In the genomic region with DNA sequence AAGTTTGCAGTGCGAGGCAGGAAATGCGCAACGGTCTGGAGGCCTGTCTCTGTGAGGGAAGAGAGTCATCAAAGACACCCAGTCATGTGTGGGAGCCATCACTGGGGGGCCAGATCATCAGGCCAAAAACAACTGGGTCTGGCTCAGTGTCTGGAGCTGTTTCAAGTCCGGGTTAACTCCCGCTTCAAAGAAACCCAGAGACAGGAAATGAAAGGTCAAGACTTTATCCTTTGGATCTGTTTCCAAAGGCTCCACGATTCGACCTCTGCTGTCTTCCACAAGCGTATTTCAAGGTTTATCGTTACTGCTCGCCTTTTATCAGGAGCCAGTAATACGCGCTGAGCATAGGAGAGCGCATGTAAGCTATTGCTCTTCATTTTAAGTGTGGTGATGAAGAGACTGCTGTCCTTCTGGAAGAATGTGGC, we compare ENCODE assay signal across 9 mouse cellular contexts.
DNase-seq lines count a peak whose midpoint lies in the region; ATAC-seq and TF ChIP-seq lines count a peak whose summit lies in the region.
"Had no signal": no experiment of that assay in that cellular context is flagged by ENCODE, and none has a peak within 500 bp of the region (broad histone marks: within the 10 kb centered on the region; RNA-seq: fewer than 3 reads in every experiment).

No protein-coding gene starts in this region.

- H3K27ac ChIP-seq in neural tube, embryonic 15.5 days (replicated peaks), result no peak overlapping the region
- H3K27ac ChIP-seq in embryonic facial prominence, embryonic 11.5 days (replicated peaks; ENCODE audit: low read depth, low read length), result no peak overlapping the region
- H3K27ac ChIP-seq in forebrain, postnatal 0 days (ENCODE audit: low read depth, low read length), result no peak overlapping the region
- H3K27ac ChIP-seq: hindbrain, embryonic 15.5 days had no signal

- ATAC-seq in neural tube, embryonic 15.5 days (ENCODE audit: low FRiP score), result no peak
- ATAC-seq in embryonic facial prominence, embryonic 11.5 days (replicated peaks; ENCODE audit: insufficient number of reproducible peaks, low FRiP score, low TSS enrichment, low read depth), result no peak
- ATAC-seq in forebrain, postnatal 0 days, result no peak

- WGBS in neural tube, embryonic 15.5 days, result 66% methylated on average over 13 of the region's 13 CpGs
- WGBS in embryonic facial prominence, embryonic 11.5 days, result 23% methylated on average over 13 of the region's 13 CpGs
- WGBS in forebrain, postnatal 0 days, result 71% methylated on average over 13 of the region's 13 CpGs

- H3K4me1 ChIP-seq in neural tube, embryonic 15.5 days, result peaks cover 14% of the 10 kb centered on the region; the same call in 1 of the 2 replicates
- no peaks in the 10 kb centered on the region for H3K4me1 ChIP-seq in embryonic facial prominence, embryonic 11.5 days (ENCODE audit: control insufficient read depth, insufficient read depth, low read length)
- H3K4me1 ChIP-seq in forebrain, postnatal 0 days (ENCODE audit: insufficient read depth), result no peaks in the 10 kb centered on the region

- H3K27me3 ChIP-seq in neural tube, embryonic 15.5 days (replicated peaks), result no peaks in the 10 kb centered on the region
- H3K27me3 ChIP-seq in embryonic facial prominence, embryonic 11.5 days (ENCODE audit: control insufficient read depth, insufficient read depth, low read length), result no peaks in the 10 kb centered on the region
- H3K27me3 ChIP-seq in forebrain, postnatal 0 days (ENCODE audit: insufficient read depth, low read length), result no peaks in the 10 kb centered on the region
- H3K27me3 ChIP-seq: hindbrain, embryonic 15.5 days had no signal

- DNase-seq in neural tube, embryonic 10.5 days (ENCODE audit: extremely low spot score, low spot score), result peak; percentile 33
- peak; percentile 34 for DNase-seq in embryonic facial prominence, embryonic 11.5 days (ENCODE audit: low spot score)
- peak; percentile 74 to 81 for DNase-seq in kidney, postnatal 4 days
- DNase-seq in thymus, postnatal 14 days, result peak; percentile 24
- DNase-seq in B cell, adult 2 months, result no peak
- no peak for DNase-seq in right cerebral cortex, postnatal 14 days
- DNase-seq in forebrain, postnatal 0 days, result no peak

- no peaks in the 10 kb centered on the region for H3K36me3 ChIP-seq in neural tube, embryonic 15.5 days
- no peaks in the 10 kb centered on the region for H3K36me3 ChIP-seq in embryonic facial prominence, embryonic 11.5 days (replicated peaks; ENCODE audit: control insufficient read depth, insufficient read depth, low read depth, low read length)
- H3K36me3 ChIP-seq in forebrain, postnatal 0 days (ENCODE audit: insufficient read depth), result no peaks in the 10 kb centered on the region
- H3K36me3 ChIP-seq: hindbrain, embryonic 15.5 days had no signal

- TF ChIP-seq CTCF in forebrain, postnatal 0 days (IDR thresholded peaks at IDR 0.05; ENCODE audit: low read depth), result no peak

- no peaks in the 10 kb centered on the region for H3K9me3 ChIP-seq in neural tube, embryonic 15.5 days (replicated peaks)
- H3K9me3 ChIP-seq in embryonic facial prominence, embryonic 11.5 days (replicated peaks; ENCODE audit: control insufficient read depth, low read length), result no peaks in the 10 kb centered on the region
- H3K9me3 ChIP-seq in forebrain, postnatal 0 days (ENCODE audit: low read length), result no peaks in the 10 kb centered on the region
- H3K9me3 ChIP-seq: hindbrain, embryonic 15.5 days had no signal

- no peak overlapping the region for H3K9ac ChIP-seq in neural tube, embryonic 15.5 days (replicated peaks)
- no peak overlapping the region for H3K9ac ChIP-seq in embryonic facial prominence, embryonic 11.5 days (replicated peaks; ENCODE audit: low read length)
- H3K9ac ChIP-seq in forebrain, postnatal 0 days, result no peak overlapping the region
- H3K9ac ChIP-seq: hindbrain, embryonic 15.5 days had no signal

- H3K4me2 ChIP-seq in neural tube, embryonic 15.5 days, result no peak overlapping the region
- no peak overlapping the region for H3K4me2 ChIP-seq in embryonic facial prominence, embryonic 11.5 days (ENCODE audit: low read depth, low read length)
- H3K4me2 ChIP-seq in forebrain, postnatal 0 days (ENCODE audit: low read depth), result no peak overlapping the region
- H3K4me2 ChIP-seq: hindbrain, embryonic 15.5 days had no signal

- H3K4me3 ChIP-seq in neural tube, embryonic 15.5 days (replicated peaks), result no peak overlapping the region
- no peak overlapping the region for H3K4me3 ChIP-seq in embryonic facial prominence, embryonic 11.5 days (ENCODE audit: low read depth, low read length)
- no peak overlapping the region for H3K4me3 ChIP-seq in forebrain, postnatal 0 days (ENCODE audit: low read depth, low read length)
- H3K4me3 ChIP-seq: hindbrain, embryonic 15.5 days had no signal

Comparison
In these comparisons a context has a peak if more than half of its experiments do, and no peak if none do; other contexts are left out.
1. DNase-seq: peak in neural tube, embryonic 10.5 days (single experiment), embryonic facial prominence, embryonic 11.5 days (single experiment), kidney, postnatal 4 days (2 of 2) and thymus, postnatal 14 days (single experiment); none in B cell, adult 2 months (0 of 2), right cerebral cortex, postnatal 14 days (single experiment) and forebrain, postnatal 0 days (single experiment).